Comparison of ENCODE assay signal across 19 mouse cellular contexts in the genomic region with DNA sequence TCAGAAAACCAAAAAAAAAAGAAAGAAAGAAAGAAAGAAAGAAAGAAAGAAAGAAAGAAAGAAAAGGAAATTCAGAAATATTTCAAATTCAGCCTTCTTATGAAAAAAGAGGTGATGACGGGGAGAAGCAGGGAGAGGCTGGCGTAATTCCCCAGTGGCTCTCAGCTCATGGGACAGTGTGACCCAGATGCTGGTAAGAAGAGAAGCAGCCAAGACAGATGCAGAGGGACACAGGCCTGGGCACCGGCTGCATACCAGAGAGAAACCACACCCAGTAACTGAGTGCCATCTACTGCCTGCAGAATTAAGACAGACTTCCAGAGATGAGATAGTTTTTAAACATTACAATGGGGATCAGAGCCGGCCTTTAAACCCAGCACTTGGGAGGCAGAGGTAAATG. TPM values are rescaled to one million over a fixed set of nuclear protein-coding genes. Genes with fewer than 3 reads are reported as not detected.
"Had no signal": no experiment of that assay in that cellular context is flagged by ENCODE, and none has a peak within 500 bp of the region (broad histone marks: within the 10 kb centered on the region; RNA-seq: fewer than 3 reads in every experiment).

No protein-coding gene starts in this region.

- DNase-seq: lung, adult 18-20 months; lung, embryonic 14.5 days; lung, postnatal 10 days; lung, postnatal 4 days; midbrain, embryonic 14.5 days; retina, postnatal 1 day; right cerebral cortex, adult 18-20 months; right cerebral cortex, postnatal 25 days; right cerebral cortex, postnatal 4 days; thymus, adult 18-20 months; thymus, postnatal 14 days; thymus, postnatal 36 days had no signal

- H3K27ac ChIP-seq: midbrain, embryonic 10.5 days; midbrain, embryonic 12.5 days; neural tube, embryonic 13.5 days; neural tube, embryonic 15.5 days had no signal

- H3K4me3 ChIP-seq: midbrain, embryonic 10.5 days; midbrain, embryonic 12.5 days; myocyte; neural tube, embryonic 13.5 days; neural tube, embryonic 15.5 days had no signal

RNA-seq across cellular contexts. Expression of a gene that starts 30.4 kb away (rescaled TPM):
- total RNA-seq: megakaryocyte-erythroid progenitor cell, adult 5-6 weeks had no signal

RNA-seq across cellular contexts. Expression of a gene that starts 35.4 kb away (rescaled TPM):
- total RNA-seq: megakaryocyte, adult 5-6 weeks had no signal
